Mouse (Mus musculus) CH12.LX (cell line): ENCODE results near the gene Nup210l. TPM values are rescaled to one million over a fixed set of nuclear protein-coding genes. Genes with fewer than 3 reads are reported as not detected.

ENCODE experiments used
- DNase-seq: peaks from one replicate; pipeline ENCODE4 v3.0.0-alpha.2; 2013; ENCODE audit errors: extremely low read depth
- H3K27ac ChIP-seq: 2 replicates; pipeline ENCODE4 v1.5.1; 2012; ENCODE audit warnings: low read depth, mild to moderate bottlenecking, control low read depth, moderate library complexity; ENCODE audit not compliant: insufficient read depth
- H3K27me3 ChIP-seq: replicated peaks from 2 replicates; pipeline ENCODE3; 2012; ENCODE audit warnings: inconsistent platforms
- H3K36me3 ChIP-seq, 2 experiments: replicated peaks in 1 of 2; 2 replicates each; pipeline versions ENCODE3 to v1.6.1; 2012; ENCODE audit warnings: inconsistent platforms in 1 of 2, low read length in 1 of 2, mild to moderate bottlenecking in 1 of 2, mixed read lengths in 1 of 2, moderate library complexity in 1 of 2; ENCODE audit not compliant: control insufficient read depth in 1 of 2, insufficient read depth in 1 of 2
- H3K4me1 ChIP-seq, 2 experiments: 2 replicates each; pipeline ENCODE4 v1.6.1; 2012; ENCODE audit warnings: inconsistent platforms in 1 of 2, moderate library complexity in 1 of 2; ENCODE audit not compliant: insufficient read depth in 2 of 2, control insufficient read depth in 1 of 2
- H3K4me2 ChIP-seq: 2 replicates; pipeline ENCODE4 v1.6.1; 2012; ENCODE audit warnings: low read depth, mild to moderate bottlenecking, control low read depth; ENCODE audit not compliant: poor library complexity, insufficient read depth, severe bottlenecking
- H3K4me3 ChIP-seq, 3 experiments: fragments of 150-350 bp in 1 of 3; sonication (generic) in 1 of 3; replicated peaks in 1 of 3; 2 replicates each; pipeline versions ENCODE3 to v1.5.1; 2011 to 2012; ENCODE audit warnings: low read depth in 2 of 3, low read length in 2 of 3, mild to moderate bottlenecking in 2 of 3, moderate library complexity in 2 of 3, control low read depth in 1 of 3, improper control_type of control experiment in 1 of 3, inconsistent platforms in 1 of 3, mixed read lengths in 1 of 3; ENCODE audit not compliant: poor library complexity in 1 of 3
- H3K79me2 ChIP-seq: replicated peaks from 2 replicates; pipeline ENCODE4 v1.6.1; 2012; ENCODE audit warnings: mild to moderate bottlenecking, moderate library complexity; ENCODE audit not compliant: control insufficient read depth, poor library complexity, insufficient read depth, severe bottlenecking; ENCODE audit errors: extremely low read depth
- H3K9ac ChIP-seq: 2 replicates; pipeline ENCODE4 v1.6.1; 2012; ENCODE audit warnings: low read depth, mild to moderate bottlenecking, control low read depth, moderate library complexity; ENCODE audit not compliant: insufficient read depth
- H3K9me3 ChIP-seq: replicated peaks from 2 replicates; pipeline ENCODE3; 2012; ENCODE audit warnings: low read length, inconsistent platforms, mixed read lengths
- CHD1 ChIP-seq: IDR thresholded peaks from 2 replicates; pipeline ENCODE4 v1.6.1; 2012; ENCODE audit warnings: low read depth, low read length, improper control_type of control experiment, inconsistent platforms
- CTCF ChIP-seq, 2 experiments: IDR thresholded peaks in 1 of 2; conservative IDR thresholded peaks in 1 of 2; 2 replicates each; pipeline ENCODE4 v1.5.1; 2011 to 2012; ENCODE audit warnings: low read depth in 2 of 2, low read length in 2 of 2, improper control_type of control experiment in 1 of 2, inconsistent platforms in 1 of 2, mild to moderate bottlenecking in 1 of 2, moderate library complexity in 1 of 2
- ETS1 ChIP-seq: conservative IDR thresholded peaks from 2 replicates; pipeline ENCODE4 v1.6.1; 2012; ENCODE audit warnings: low read depth, mild to moderate bottlenecking, inconsistent platforms, low read length, improper control_type of control experiment, moderate library complexity
- HCFC1 ChIP-seq: IDR thresholded peaks from 2 replicates; pipeline ENCODE4 v1.6.1; 2012; ENCODE audit warnings: low read depth, mild to moderate bottlenecking, inconsistent platforms, low read length, improper control_type of control experiment
- JUND ChIP-seq: conservative IDR thresholded peaks from 2 replicates; pipeline ENCODE4 v1.6.1; 2011; ENCODE audit warnings: low read depth, low read length, improper control_type of control experiment
- MAFK ChIP-seq: IDR thresholded peaks from 2 replicates; pipeline ENCODE4 v1.6.1; 2011; ENCODE audit warnings: low read length, improper control_type of control experiment; ENCODE audit not compliant: insufficient replicate concordance
- NELFE ChIP-seq: IDR thresholded peaks from 2 replicates; pipeline ENCODE4 v1.6.1; 2011; ENCODE audit warnings: low read depth, low read length, improper control_type of control experiment
- PAX5 ChIP-seq: IDR thresholded peaks from 2 replicates; pipeline ENCODE4 v1.6.1; 2012; ENCODE audit warnings: low read length, inconsistent platforms, mixed read lengths
- POLR2A ChIP-seq: IDR thresholded peaks from 2 replicates; pipeline ENCODE4 v1.6.1; 2011; ENCODE audit warnings: low read depth, mild to moderate bottlenecking, improper control_type of control experiment, low read length
- POLR2AphosphoS2 ChIP-seq: IDR thresholded peaks from 2 replicates; pipeline ENCODE4 v1.6.1; 2011; ENCODE audit warnings: low read depth, low read length, improper control_type of control experiment
- RAD21 ChIP-seq: IDR thresholded peaks from 2 replicates; pipeline ENCODE4 v1.6.1; 2011; ENCODE audit warnings: low read depth, mild to moderate bottlenecking, low read length, improper control_type of control experiment, moderate library complexity
- SIN3A ChIP-seq: IDR thresholded peaks from 2 replicates; pipeline ENCODE4 v1.6.1; 2012; ENCODE audit warnings: low read length, improper control_type of control experiment, inconsistent platforms
- SMC3 ChIP-seq: IDR thresholded peaks from 2 replicates; pipeline ENCODE4 v1.6.1; 2011; ENCODE audit warnings: low read depth, low read length, improper control_type of control experiment
- TBP ChIP-seq: conservative IDR thresholded peaks from 2 replicates; pipeline ENCODE4 v1.6.1; 2011; ENCODE audit warnings: low read depth, low read length, improper control_type of control experiment
- UBTF ChIP-seq: IDR thresholded peaks from 2 replicates; pipeline ENCODE4 v1.6.1; 2012; ENCODE audit warnings: low read depth, mild to moderate bottlenecking, inconsistent platforms, low read length, improper control_type of control experiment, moderate library complexity
- USF2 ChIP-seq: conservative IDR thresholded peaks from 2 replicates; pipeline ENCODE4 v1.6.1; 2011; ENCODE audit warnings: low read depth, low read length, improper control_type of control experiment
- ZMIZ1 ChIP-seq: IDR thresholded peaks from 2 replicates; pipeline ENCODE4 v1.6.1; 2012; ENCODE audit warnings: low read depth, mild to moderate bottlenecking, inconsistent platforms, low read length, improper control_type of control experiment
- ZNF384 ChIP-seq: IDR thresholded peaks from 2 replicates; pipeline ENCODE4 v1.6.1; 2012; ENCODE audit warnings: low read depth, low read length, improper control_type of control experiment, inconsistent platforms
- dilution Hi-C: fragments of 300-500 bp; cut with MboI; formaldehyde crosslinking; loops from 2 replicates; pipeline ENCODE4 v1.14.3; 2020; ENCODE audit warnings: low sequenced_read_pairs; ENCODE audit not compliant: extremely low pct_unique_long_range_greater_than_20kb, extremely low pct_ligation_motif_present
- in situ Hi-C: fragments of 300-500 bp; cut with MboI; formaldehyde crosslinking; loops from 3 replicates; pipeline ENCODE4 v1.14.3; 2019; ENCODE audit warnings: low sequenced_read_pairs, low pct_ligation_motif_present, low pct_unique_long_range_greater_than_20kb, mixed read lengths
- polyA plus RNA-seq: library from polyadenylated mRNA; unstranded; fragments of >175 nt; gene quantifications from 2 replicates; pipeline ENCODE4 v1.2.1, GENCODE M21; 2012; ENCODE audit warnings: low read depth; ENCODE audit not compliant: insufficient read length
- total RNA-seq, 2 experiments: library from RNA; depleted of rRNA; stranded (reverse); fragments of 300-350 nt in 1 of 2; fragments of >200 nt in 1 of 2; gene quantifications; 2 replicates each; pipeline ENCODE4 v1.2.3; 2012 to 2014

The Nup210l gene
- total and polyA plus RNA-seq, 3 experiments, result 0.42 to 0.47 (median 0.43) TPM

DNA sequence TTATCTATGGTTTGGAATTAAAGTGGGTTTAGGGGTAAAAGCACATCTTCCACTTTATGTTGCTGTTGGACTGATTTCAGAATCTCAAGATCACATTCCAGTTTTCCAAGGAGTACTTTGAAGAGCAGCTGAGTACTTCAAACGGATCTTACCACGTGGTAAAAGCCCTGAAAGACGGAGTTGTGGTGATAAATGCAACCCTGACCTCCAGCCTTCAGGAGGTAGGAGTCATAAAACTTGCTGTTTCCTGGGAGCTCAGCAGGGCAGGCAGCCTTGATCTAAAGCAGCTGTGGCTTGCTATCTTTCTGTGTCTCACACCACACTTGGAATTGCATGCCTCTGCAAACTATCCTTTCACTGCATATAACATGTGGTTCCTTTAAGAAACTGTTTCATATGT is 30.6 kb downstream of the Nup210l start:
- TF ChIP-seq ZNF384, result no peak
- TF ChIP-seq NELFE, result no peak
- TF ChIP-seq JUND, result no peak
- no peak for TF ChIP-seq TBP
- no peak for TF ChIP-seq ETS1
- no peak for TF ChIP-seq MAFK
- TF ChIP-seq POLR2AphosphoS2, result no peak
- TF ChIP-seq USF2, result no peak
- no peak for TF ChIP-seq ZMIZ1
- Histone ChIP-seq H3K79me2 (no peaks in the 10 kb centered on the region), H3K9ac (no peak overlapping the region), H3K4me3 (no peak overlapping the region), H3K27ac (no peak overlapping the region), H3K4me2 (no peak overlapping the region), H3K27me3 (no peaks in the 10 kb centered on the region), H3K4me1 (peaks cover 0 to 10% of the 10 kb centered on the region in 2 experiments; a peak in 2 of 4 replicates), H3K9me3 (no peaks in the 10 kb centered on the region), H3K36me3 (no peaks in the 10 kb centered on the region)
- in situ Hi-C loops (no loop called here), dilution Hi-C loops (no loop called here)
- no peak for DNase-seq

DNA sequence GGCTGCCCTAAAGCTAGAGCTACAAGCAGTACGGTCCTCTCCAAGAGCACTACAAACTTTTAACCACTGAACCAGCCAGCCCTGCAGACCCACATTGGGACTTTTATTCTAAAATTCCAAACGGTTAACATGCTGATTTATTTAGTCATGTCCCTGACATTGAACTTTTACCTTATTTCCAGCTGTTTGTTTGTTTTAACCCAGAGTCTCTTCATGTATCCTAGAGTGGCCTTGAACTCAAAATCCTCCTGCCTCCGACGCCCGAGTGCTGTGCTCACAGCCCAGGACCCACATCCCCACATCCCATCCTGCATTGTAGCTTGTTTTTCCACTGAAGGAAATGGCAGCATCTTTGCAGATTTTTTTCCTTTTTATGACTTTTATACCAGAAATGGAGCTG is 31.1 kb downstream of the Nup210l start:
- no peak overlapping the region for H3K4me2 ChIP-seq
- H3K27ac ChIP-seq, result no peak overlapping the region
- no peak overlapping the region for H3K9ac ChIP-seq
- H3K9me3 ChIP-seq, result no peaks in the 10 kb centered on the region
- dilution Hi-C loops (no loop called here), in situ Hi-C loops (no loop called here)
- no peak for DNase-seq
- no peaks in the 10 kb centered on the region for H3K79me2 ChIP-seq
- H3K36me3 ChIP-seq, result no peaks in the 10 kb centered on the region
- TF ChIP-seq UBTF, result no peak
- no peak for TF ChIP-seq POLR2A
- no peak for TF ChIP-seq PAX5
- TF ChIP-seq POLR2AphosphoS2, result no peak
- no peak for TF ChIP-seq RAD21
- TF ChIP-seq JUND, result no peak
- TF ChIP-seq USF2, result no peak
- TF ChIP-seq SMC3, result no peak
- no peak for TF ChIP-seq CHD1
- TF ChIP-seq NELFE, result no peak
- TF ChIP-seq ZMIZ1, result no peak
- TF ChIP-seq SIN3A, result no peak
- TF ChIP-seq HCFC1, result no peak
- no peak for TF ChIP-seq CTCF (conservative IDR thresholded peaks at IDR 0.05 in 1 of 2, IDR thresholded peaks at IDR 0.05 in 1 of 2; ENCODE audit: low read depth in 2 of 2, low read length in 2 of 2)
- no peak for TF ChIP-seq ETS1
- H3K27me3 ChIP-seq, result no peaks in the 10 kb centered on the region
- no peak overlapping the region for H3K4me3 ChIP-seq
- peaks cover 0 to 12% of the 10 kb centered on the region in 2 experiments; a peak in 2 of 4 replicates for H3K4me1 ChIP-seq
